Mouse (Mus musculus) spleen, postnatal 14 days (tissue): Measurements from ENCODE around the gene Fat2.

Experiments used
- DNase-seq, 2 experiments: peaks; one replicate each; pipeline ENCODE4 v3.0.0; 2021 to 2022; ENCODE audit warnings: low spot score in 2 of 2

Gene Fat2

GRCm38 (mm10) chr11:55329868-55330772 is 6.2 kb downstream of the Fat2 start:
- DNase-seq: no peak

GRCm38 (mm10) chr11:55327558-55328409 is 8.6 kb downstream of the Fat2 start:
- DNase-seq: no peak

- DNase-seq: no peak
Observed at GRCm38 (mm10) chr11:55327111-55327510, 9.3 kb downstream of the Fat2 start.

GRCm38 (mm10) chr11:55326211-55326610 is 10.2 kb downstream of the Fat2 start:
- DNase-seq: no peak

GRCm38 (mm10) chr11:55323854-55324253 is 12.5 kb downstream of the Fat2 start:
- no peak for DNase-seq

GRCm38 (mm10) chr11:55320990-55321389 is 15.4 kb downstream of the Fat2 start:
- DNase-seq: no peak

GRCm38 (mm10) chr11:55315966-55316365 is 20.4 kb downstream of the Fat2 start:
- no peak for DNase-seq

GRCm38 (mm10) chr11:55314704-55315047 is 21.7 kb downstream of the Fat2 start:
- DNase-seq: no peak

- no peak for DNase-seq
Observed at GRCm38 (mm10) chr11:55313768-55314703, 22.3 kb downstream of the Fat2 start.

GRCm38 (mm10) chr11:55302350-55302749 is 34.0 kb downstream of the Fat2 start:
- DNase-seq: no peak

GRCm38 (mm10) chr11:55293179-55293578 is 43.2 kb downstream of the Fat2 start:
- DNase-seq: no peak

- DNase-seq: no peak
Observed at GRCm38 (mm10) chr11:55291901-55292300, 44.5 kb downstream of the Fat2 start.

- no peak for DNase-seq
Observed at GRCm38 (mm10) chr11:55289851-55290391, 46.4 kb downstream of the Fat2 start.

- DNase-seq: no peak
Observed at GRCm38 (mm10) chr11:55274756-55275155, 61.6 kb downstream of the Fat2 start.

GRCm38 (mm10) chr11:55268580-55268979 is 67.8 kb downstream of the Fat2 start:
- no peak for DNase-seq

- DNase-seq: no peak
Observed at GRCm38 (mm10) chr11:55265647-55266046, 70.7 kb downstream of the Fat2 start.

GRCm38 (mm10) chr11:55264318-55264717 is 72.0 kb downstream of the Fat2 start:
- no peak for DNase-seq

GRCm38 (mm10) chr11:55262000-55262399 is 74.4 kb downstream of the Fat2 start:
- no peak for DNase-seq

GRCm38 (mm10) chr11:55261105-55261504 is 75.3 kb downstream of the Fat2 start:
- no peak for DNase-seq

- no peak for DNase-seq
Observed at GRCm38 (mm10) chr11:55253391-55253790, 83.0 kb downstream of the Fat2 start.

GRCm38 (mm10) chr11:55250527-55250926 is 85.8 kb downstream of the Fat2 start:
- no peak for DNase-seq
